Mouse (Mus musculus) layer of hippocampus, adult 11-12 months (tissue): ENCODE results near the gene Rhox3f.
"Not testable (repeated sequence)": the region's sequence is repeated elsewhere in the genome, so short reads cannot be mapped to it uniquely, and the experiment has no call there.

Experiments used
- DNase-seq: peaks from one replicate; pipeline ENCODE4 v3.0.0; 2022; ENCODE audit warnings: low spot score

Rhox3f gene

GRCm38 (mm10) chrX:37580692-37581091 lies at the start of gene Rhox3f:
TSS of gene Rhox3f (plus strand) at chrX:37580992.
- not testable (repeated sequence) for DNase-seq

GRCm38 (mm10) chrX:37541719-37542118 lies 39.1 kb upstream of the Rhox3f start, which contains the start of gene Rhox3e:
TSS of gene Rhox3e (plus strand) at chrX:37542019.
- not testable (repeated sequence) for DNase-seq

- DNase-seq, result not testable (repeated sequence)
These were observed 23.7 kb upstream of the Rhox3f start, which contains the start of gene Rhox4e for GRCm38 (mm10) chrX:37557112-37557511. TSS of gene Rhox4e (plus strand) at chrX:37557412.

- not testable (repeated sequence) for DNase-seq
These were observed 9.7 kb upstream of the Rhox3f start, which contains the start of gene Rhox2f for GRCm38 (mm10) chrX:37571105-37571504. TSS of gene Rhox2f (plus strand) at chrX:37571405.

GRCm38 (mm10) chrX:37572638-37573037 lies 8.2 kb upstream of the Rhox3f start:
- DNase-seq, result not testable (repeated sequence)

- DNase-seq, result not testable (repeated sequence)
These were observed 26.8 kb downstream of the Rhox3f start, which contains the start of gene Rhox4f for GRCm38 (mm10) chrX:37607604-37608003. TSS of gene Rhox4f (minus strand) at chrX:37607704.

GRCm38 (mm10) chrX:37628512-37628911 lies 47.7 kb downstream of the Rhox3f start, which contains the start of gene Rhox3g:
TSS of gene Rhox3g (minus strand) at chrX:37628612.
- not testable (repeated sequence) for DNase-seq
